9 mouse cellular contexts compared by ENCODE assay signal in genomic region chr17:29176391-29177267, GRCm38 (mm10).
DNase-seq lines count a peak whose midpoint lies in the region; ATAC-seq and TF ChIP-seq lines count a peak whose summit lies in the region.
"Had no signal": no experiment of that assay in that cellular context is flagged by ENCODE, and none has a peak within 500 bp of the region (broad histone marks: within the 10 kb centered on the region; RNA-seq: fewer than 3 reads in every experiment).

No protein-coding gene starts in this region.

- no peaks in the 10 kb centered on the region for H3K9me3 ChIP-seq in liver, embryonic 12.5 days (replicated peaks)

- no peaks in the 10 kb centered on the region for H3K27me3 ChIP-seq in liver, adult 2 months (ENCODE audit: control insufficient read depth, insufficient read depth, low read length)
- peaks cover 9% of the 10 kb centered on the region; the same call in 1 of the 2 replicates for H3K27me3 ChIP-seq in liver, embryonic 12.5 days (replicated peaks)

- H3K79me2 ChIP-seq in liver, adult 2 months (ENCODE audit: control insufficient read depth, insufficient read depth, low read length): no peaks in the 10 kb centered on the region

- ATAC-seq in liver, embryonic 12.5 days: no peak

- intact Hi-C loops in left cerebral cortex, postnatal 25 days (cut with DNase I): loop anchor here (1.0 to 5.0 kb wide), 2 partner anchors 70 to 196 kb away; no protein-coding TSS in a partner anchor

- no peak overlapping the region for H3K9ac ChIP-seq in liver, adult 2 months (ENCODE audit: low read depth, low read length)
- H3K9ac ChIP-seq in liver, embryonic 12.5 days: no peak overlapping the region

- peak; percentile 73 for TF ChIP-seq CTCF in liver, adult 2 months (IDR thresholded peaks at IDR 0.05; ENCODE audit: low read depth, low read length)

- peak; percentile 41 for DNase-seq in liver, adult 2 months (ENCODE audit: extremely low read depth, low read depth, low spot score)
- DNase-seq in cerebellum, adult 9-11 months: peak; percentile 24
- DNase-seq in frontal cortex, postnatal 10 days (ENCODE audit: low spot score in 2 of 2): peak; percentile 74 to 80
- DNase-seq in induced T-regulatory cell, adult 2 months (ENCODE audit: low read depth): peak; percentile 71
- DNase-seq in left cerebral cortex, postnatal 25 days (ENCODE audit: low spot score in 2 of 2): peak; percentile 84 to 89
- DNase-seq in naive thymus-derived CD4-positive, alpha-beta T cell, adult 2 months (ENCODE audit: low read depth): peak; percentile 76
- peak; percentile 72 for DNase-seq in urinary bladder, postnatal 25 days (ENCODE audit: low spot score)

- H3K4me2 ChIP-seq in liver, embryonic 12.5 days: no peak overlapping the region

- H3K4me1 ChIP-seq in liver, adult 2 months (ENCODE audit: control insufficient read depth, insufficient read depth, low read length): no peaks in the 10 kb centered on the region
- H3K4me1 ChIP-seq in liver, embryonic 12.5 days: peaks cover 11% of the 10 kb centered on the region

- H3K4me3 ChIP-seq in liver, adult 2 months (ENCODE audit: insufficient read depth, low read depth, low read length): no peak overlapping the region
- no peak overlapping the region for H3K4me3 ChIP-seq in liver, embryonic 12.5 days
- H3K4me3 ChIP-seq: myocyte had no signal

- no peaks in the 10 kb centered on the region for H3K36me3 ChIP-seq in liver, adult 2 months (ENCODE audit: control insufficient read depth, insufficient read depth, low read length)
- H3K36me3 ChIP-seq in liver, embryonic 12.5 days: no peaks in the 10 kb centered on the region

- no peak overlapping the region for H3K27ac ChIP-seq in liver, adult 2 months (replicated peaks; ENCODE audit: insufficient read depth, low read depth, low read length)
- H3K27ac ChIP-seq in liver, embryonic 12.5 days: no peak overlapping the region

- 43% methylated on average over 9 of the region's 9 CpGs for WGBS in liver, adult 2 months
- WGBS in liver, embryonic 12.5 days (ENCODE audit: insufficient replicate concordance): 28% methylated on average over 9 of the region's 9 CpGs

- TF ChIP-seq POLR2A in liver, adult 2 months (IDR thresholded peaks at IDR 0.05; ENCODE audit: extremely low read depth, insufficient read depth, low read length): no peak

Comparison
In these comparisons a context has a peak if more than half of its experiments do, and no peak if none do; other contexts are left out.
1. DNase-seq: peak in every context shown above with its lines; median percentile 86 in left cerebral cortex, postnatal 25 days; 77 in frontal cortex, postnatal 10 days; 76 in naive thymus-derived CD4-positive, alpha-beta T cell, adult 2 months; 72 in urinary bladder, postnatal 25 days; 71 in induced T-regulatory cell, adult 2 months; 41 in liver, adult 2 months; 24 in cerebellum, adult 9-11 months.